Mouse (Mus musculus): ENCODE measurements around the gene Tkt. TPM values are rescaled to one million over a fixed set of nuclear protein-coding genes. Genes with fewer than 3 reads are reported as not detected.

The Tkt gene
- polyA plus RNA-seq, 1 experiment from 2014 or later = 91.9 TPM

DNA sequence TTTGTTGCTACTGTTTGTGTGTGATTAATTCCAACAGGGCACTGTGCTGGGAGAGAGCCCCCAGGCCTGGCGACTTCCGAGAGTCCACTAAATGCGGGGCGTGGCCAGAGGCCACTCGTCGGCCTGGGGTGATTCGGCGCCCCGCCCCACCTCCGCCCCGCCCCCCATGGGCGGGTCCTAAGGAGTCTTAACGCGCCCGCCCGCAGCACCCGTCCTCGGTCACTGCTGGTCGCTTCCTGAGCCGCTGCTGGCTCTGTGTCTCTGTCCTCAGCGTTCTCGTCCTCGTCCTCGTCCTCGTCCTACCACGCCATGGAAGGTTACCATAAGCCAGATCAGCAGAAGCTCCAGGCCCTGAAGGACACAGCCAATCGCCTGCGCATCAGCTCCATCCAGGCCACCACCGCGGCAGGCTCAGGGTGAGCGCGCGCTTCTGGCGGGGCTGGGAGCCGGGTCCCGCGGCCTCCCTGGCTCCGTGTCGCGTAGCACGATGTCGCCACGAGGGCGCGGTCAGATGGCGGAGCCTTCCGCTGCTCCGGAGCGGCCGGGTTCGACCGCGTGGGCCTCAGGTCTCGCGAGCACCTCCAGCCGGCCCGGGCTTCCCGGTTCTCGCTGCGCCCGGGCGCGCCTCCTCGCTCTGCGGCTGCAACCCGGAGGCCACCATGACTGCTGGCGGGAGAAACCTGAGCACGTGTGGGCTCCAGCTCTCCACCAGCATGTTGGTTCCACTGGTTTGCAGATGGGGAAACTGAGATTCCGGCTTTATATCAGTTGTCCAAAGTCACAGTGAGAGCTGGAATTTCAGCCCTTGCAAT lies 1.0 kb downstream of the Tkt start:
- Histone ChIP-seq H3K4me1 (ENCODE audit: control insufficient read depth, insufficient read depth, low read length) (peaks cover 25% of the 10 kb centered on the region), H3K4me3 (ENCODE audit: low read depth, low read length) (peak overlapping the region; percentile 75), H3K27me3 (replicated peaks; ENCODE audit: control insufficient read depth, insufficient read depth, low read length) (no peaks in the 10 kb centered on the region), H3K4me2 (ENCODE audit: low read depth, low read length) (peak overlapping the region; percentile 92), H3K36me3 (ENCODE audit: control insufficient read depth, insufficient read depth, low read length) (no peaks in the 10 kb centered on the region), H3K9me3 (ENCODE audit: control insufficient read depth, low read length) (no peaks in the 10 kb centered on the region), H3K9ac (ENCODE audit: low read depth, low read length) (peak overlapping the region; percentile 88), H3K27ac (replicated peaks; ENCODE audit: low read depth, low read length) (peak overlapping the region; percentile 90)
- DNase-seq (ENCODE audit: low spot score) (peak; percentile 98), ATAC-seq (ENCODE audit: low read depth) (peak; percentile 95)
- under 1% methylated on average over 40 of the region's 69 CpGs for WGBS

- Histone ChIP-seq H3K4me3 (ENCODE audit: low read depth, low read length) (peak overlapping the region; percentile 75), H3K4me2 (ENCODE audit: low read depth, low read length) (peak overlapping the region; percentile 92), H3K27ac (replicated peaks; ENCODE audit: low read depth, low read length) (peak overlapping the region; percentile 90), H3K27me3 (replicated peaks; ENCODE audit: control insufficient read depth, insufficient read depth, low read length) (no peaks in the 10 kb centered on the region), H3K9me3 (ENCODE audit: control insufficient read depth, low read length) (no peaks in the 10 kb centered on the region), H3K4me1 (ENCODE audit: control insufficient read depth, insufficient read depth, low read length) (peaks cover 25% of the 10 kb centered on the region), H3K9ac (ENCODE audit: low read depth, low read length) (peak overlapping the region; percentile 88), H3K36me3 (ENCODE audit: control insufficient read depth, insufficient read depth, low read length) (peaks cover 2% of the 10 kb centered on the region; the same call in 1 of the 2 replicates)
- ATAC-seq (ENCODE audit: low read depth) (peak; percentile 1; the same call in 1 of the 2 replicates), DNase-seq (ENCODE audit: low spot score) (peak; percentile 33)
- WGBS = 0% methylated on average over 10 of the region's 10 CpGs
Measured at GRCm38 (mm10) chr14:30549777-30550149, 1.6 kb downstream of the Tkt start.

DNA sequence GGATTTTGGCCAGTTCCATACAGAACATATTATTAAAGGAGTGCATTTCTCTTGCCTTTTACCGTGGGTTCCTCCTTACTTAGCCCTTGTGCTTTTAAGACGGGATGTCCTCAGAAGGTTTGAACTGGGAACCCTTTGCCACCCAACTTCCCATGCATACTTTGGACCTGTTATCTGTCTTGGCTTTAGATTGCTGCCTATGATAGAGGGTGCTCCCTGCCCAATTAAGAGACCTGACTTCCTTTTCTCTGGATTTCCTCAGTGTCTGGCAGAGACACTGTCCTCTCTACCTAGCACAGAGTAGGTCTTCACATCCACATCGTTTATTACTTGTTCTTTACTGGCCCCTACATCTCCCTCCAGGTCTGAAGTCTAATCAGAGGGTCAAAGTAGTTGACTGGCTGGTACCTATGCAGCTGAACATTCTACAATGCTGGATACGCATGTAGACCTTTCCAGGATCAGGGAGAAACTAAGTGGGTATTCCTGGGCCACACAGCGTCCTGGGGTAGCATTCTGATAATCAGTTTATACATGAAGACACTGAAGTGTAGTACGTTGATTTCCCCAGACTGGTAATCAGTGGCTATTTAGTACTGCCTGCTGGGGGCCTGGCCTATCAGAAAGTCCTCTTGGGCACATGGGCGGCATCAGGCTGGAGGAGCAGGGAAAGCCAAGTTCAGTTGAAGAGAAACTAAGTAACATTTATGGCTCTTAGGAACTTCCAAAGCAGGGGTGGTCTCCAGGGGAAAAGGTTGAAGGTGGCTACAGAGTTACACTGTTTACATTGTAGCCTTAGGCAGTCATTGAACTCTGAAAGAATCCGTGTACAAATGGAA lies 2.3 kb downstream of the Tkt start:
- no peak for ATAC-seq (ENCODE audit: low read depth)
- no peak for DNase-seq (ENCODE audit: low spot score)
- H3K4me3 ChIP-seq (ENCODE audit: low read depth, low read length) = peak overlapping the region; percentile 75
- H3K36me3 ChIP-seq (ENCODE audit: control insufficient read depth, insufficient read depth, low read length) = peaks cover 6% of the 10 kb centered on the region; the same call in 1 of the 2 replicates
- H3K4me1 ChIP-seq (ENCODE audit: control insufficient read depth, insufficient read depth, low read length) = peaks cover 25% of the 10 kb centered on the region
- peak overlapping the region; percentile 90; the same call in 1 of the 2 replicates for H3K27ac ChIP-seq (replicated peaks; ENCODE audit: low read depth, low read length)
- H3K9ac ChIP-seq (ENCODE audit: low read depth, low read length) = peak overlapping the region; percentile 88
- no peaks in the 10 kb centered on the region for H3K27me3 ChIP-seq (replicated peaks; ENCODE audit: control insufficient read depth, insufficient read depth, low read length)
- no peaks in the 10 kb centered on the region for H3K9me3 ChIP-seq (ENCODE audit: control insufficient read depth, low read length)
- WGBS = 32% methylated on average over 8 of the region's 8 CpGs
- H3K4me2 ChIP-seq (ENCODE audit: low read depth, low read length) = peak overlapping the region; percentile 92

DNA sequence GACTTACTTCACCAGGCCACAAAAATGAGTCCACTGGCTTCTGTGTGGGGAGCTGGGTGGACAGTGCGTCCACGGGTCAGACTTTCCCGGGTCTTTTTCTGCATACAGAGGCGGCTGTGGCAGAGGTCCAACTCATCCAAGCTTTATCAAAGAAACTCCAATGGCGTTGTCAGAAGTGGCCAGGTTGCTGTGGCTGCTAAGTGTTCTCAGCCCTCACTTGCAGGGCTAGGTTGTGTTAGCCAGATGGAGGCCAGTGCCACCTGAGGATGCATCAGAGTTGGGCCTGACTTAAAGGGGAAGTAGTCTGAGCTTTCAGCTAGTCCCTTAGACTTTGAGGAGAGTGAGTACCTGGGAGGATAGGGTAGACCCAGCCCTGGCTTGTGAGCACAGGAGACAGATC lies 3.4 kb downstream of the Tkt start:
- no peak overlapping the region for H3K27ac ChIP-seq (replicated peaks; ENCODE audit: low read depth, low read length)

DNA sequence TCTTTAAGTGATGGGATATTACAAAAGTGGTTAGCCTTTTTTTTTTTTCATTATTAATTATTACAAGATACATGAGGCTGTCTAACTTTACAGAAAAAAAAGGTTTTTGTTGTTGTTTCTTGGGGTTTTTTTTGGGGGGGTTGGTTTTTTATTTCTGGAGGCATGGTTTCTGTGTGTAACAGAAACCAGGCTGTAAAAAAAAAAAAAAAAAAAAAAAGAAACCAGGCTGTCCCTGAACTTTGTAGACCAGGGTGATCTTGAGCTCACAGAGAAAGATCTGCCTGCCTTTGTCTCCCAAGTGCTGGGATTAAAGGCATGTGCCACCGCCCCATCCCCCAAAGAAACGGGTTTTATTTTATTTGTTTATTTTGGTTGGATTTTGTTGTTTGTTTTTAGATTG lies 3.8 kb downstream of the Tkt start:
- no peak for DNase-seq (ENCODE audit: low spot score)
- H3K36me3 ChIP-seq (ENCODE audit: control insufficient read depth, insufficient read depth, low read length) = peaks cover 21% of the 10 kb centered on the region
- WGBS = 91% methylated on average over 2 of the region's 2 CpGs
- no peak overlapping the region for H3K27ac ChIP-seq (replicated peaks; ENCODE audit: low read depth, low read length)
- H3K9me3 ChIP-seq (ENCODE audit: control insufficient read depth, low read length) = no peaks in the 10 kb centered on the region
- no peak for ATAC-seq (ENCODE audit: low read depth)
- no peak overlapping the region for H3K9ac ChIP-seq (ENCODE audit: low read depth, low read length)
- H3K27me3 ChIP-seq (replicated peaks; ENCODE audit: control insufficient read depth, insufficient read depth, low read length) = no peaks in the 10 kb centered on the region
- H3K4me2 ChIP-seq (ENCODE audit: low read depth, low read length) = no peak overlapping the region
- H3K4me1 ChIP-seq (ENCODE audit: control insufficient read depth, insufficient read depth, low read length) = peaks cover 25% of the 10 kb centered on the region
- H3K4me3 ChIP-seq (ENCODE audit: low read depth, low read length) = no peak overlapping the region

More for the DNA sequence above, 3.4 kb downstream of the Tkt start:
- H3K27me3 ChIP-seq (replicated peaks; ENCODE audit: control insufficient read depth, insufficient read depth, low read length) = no peaks in the 10 kb centered on the region
- no peaks in the 10 kb centered on the region for H3K9me3 ChIP-seq (ENCODE audit: control insufficient read depth, low read length)
- H3K9ac ChIP-seq (ENCODE audit: low read depth, low read length) = no peak overlapping the region
- H3K36me3 ChIP-seq (ENCODE audit: control insufficient read depth, insufficient read depth, low read length) = peaks cover 17% of the 10 kb centered on the region
- peaks cover 25% of the 10 kb centered on the region for H3K4me1 ChIP-seq (ENCODE audit: control insufficient read depth, insufficient read depth, low read length)
- 79% methylated on average over 5 of the region's 5 CpGs for WGBS
- H3K4me2 ChIP-seq (ENCODE audit: low read depth, low read length) = peak overlapping the region; percentile 92
- peak overlapping the region; percentile 75; the same call in 1 of the 2 replicates for H3K4me3 ChIP-seq (ENCODE audit: low read depth, low read length)
- no peak for DNase-seq (ENCODE audit: low spot score)
- no peak for ATAC-seq (ENCODE audit: low read depth)

- Histone ChIP-seq H3K4me3 (ENCODE audit: low read depth, low read length) (no peak overlapping the region), H3K9ac (ENCODE audit: low read depth, low read length) (no peak overlapping the region), H3K27ac (replicated peaks; ENCODE audit: low read depth, low read length) (no peak overlapping the region), H3K36me3 (ENCODE audit: control insufficient read depth, insufficient read depth, low read length) (peaks cover 25% of the 10 kb centered on the region), H3K4me2 (ENCODE audit: low read depth, low read length) (no peak overlapping the region), H3K27me3 (replicated peaks; ENCODE audit: control insufficient read depth, insufficient read depth, low read length) (no peaks in the 10 kb centered on the region), H3K9me3 (ENCODE audit: control insufficient read depth, low read length) (no peaks in the 10 kb centered on the region), H3K4me1 (ENCODE audit: control insufficient read depth, insufficient read depth, low read length) (peaks cover 21% of the 10 kb centered on the region)
- DNase-seq (ENCODE audit: low spot score) (no peak), ATAC-seq (ENCODE audit: low read depth) (no peak)
- WGBS = 87% methylated on average over 4 of the region's 4 CpGs
Measured at GRCm38 (mm10) chr14:30553185-30553584, 5.0 kb downstream of the Tkt start.

DNA sequence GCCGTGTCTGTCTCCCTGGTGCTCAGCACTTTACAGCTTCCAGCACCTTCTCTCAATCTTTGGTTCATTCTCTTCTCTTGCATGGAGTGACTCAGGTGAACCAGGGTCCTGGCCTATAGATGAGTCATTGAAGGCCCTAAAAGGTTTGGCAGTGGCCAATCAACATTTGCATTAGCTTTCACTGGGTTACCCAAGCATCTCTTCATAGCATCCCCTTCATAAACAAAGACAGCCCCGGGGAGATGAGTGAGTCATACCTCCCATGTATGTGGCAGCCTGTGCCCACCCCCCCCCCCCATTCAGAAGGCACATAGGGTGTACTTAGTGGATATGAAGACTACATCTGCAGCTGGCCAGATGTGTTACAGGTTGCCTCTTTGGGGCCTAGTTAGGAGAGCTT lies 8.5 kb downstream of the Tkt start:
- Histone ChIP-seq H3K36me3 (ENCODE audit: control insufficient read depth, insufficient read depth, low read length) (peaks cover 60% of the 10 kb centered on the region), H3K9ac (ENCODE audit: low read depth, low read length) (no peak overlapping the region), H3K4me1 (ENCODE audit: control insufficient read depth, insufficient read depth, low read length) (peaks cover under 1% of the 10 kb centered on the region; the same call in 1 of the 2 replicates), H3K9me3 (ENCODE audit: control insufficient read depth, low read length) (no peaks in the 10 kb centered on the region), H3K4me2 (ENCODE audit: low read depth, low read length) (no peak overlapping the region), H3K27me3 (replicated peaks; ENCODE audit: control insufficient read depth, insufficient read depth, low read length) (no peaks in the 10 kb centered on the region), H3K4me3 (ENCODE audit: low read depth, low read length) (no peak overlapping the region), H3K27ac (replicated peaks; ENCODE audit: low read depth, low read length) (no peak overlapping the region)
- ATAC-seq (ENCODE audit: low read depth) = no peak
- WGBS = 90% methylated on average over 2 of the region's 2 CpGs
- no peak for DNase-seq (ENCODE audit: low spot score)

DNA sequence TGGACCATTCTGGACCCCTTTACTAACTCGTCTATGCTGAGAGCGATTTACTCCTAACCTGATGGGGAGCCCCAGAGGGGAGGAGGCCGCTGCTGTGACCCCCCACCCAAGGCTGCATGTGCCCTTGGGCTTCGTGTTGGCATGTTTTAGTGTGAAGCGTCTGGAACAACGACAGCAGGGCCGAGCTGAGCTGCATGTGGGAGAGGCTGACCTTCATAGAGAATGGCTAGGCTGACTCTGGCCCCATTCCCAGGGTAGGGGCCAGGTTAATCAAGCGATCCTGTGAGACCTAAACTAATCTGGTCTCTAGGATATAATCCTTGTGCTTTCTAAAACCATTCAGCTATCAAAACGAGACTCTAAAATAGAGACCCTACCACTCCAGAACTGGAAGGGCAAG lies 9.6 kb downstream of the Tkt start:
- Histone ChIP-seq H3K9ac (ENCODE audit: low read depth, low read length) (no peak overlapping the region), H3K4me1 (ENCODE audit: control insufficient read depth, insufficient read depth, low read length) (no peaks in the 10 kb centered on the region), H3K9me3 (ENCODE audit: control insufficient read depth, low read length) (no peaks in the 10 kb centered on the region), H3K27ac (replicated peaks; ENCODE audit: low read depth, low read length) (0 out of 2 replicates have a peak overlapping the region, but pooled peaks have one; percentile 17), H3K36me3 (ENCODE audit: control insufficient read depth, insufficient read depth, low read length) (peaks cover 63% of the 10 kb centered on the region), H3K4me3 (ENCODE audit: low read depth, low read length) (no peak overlapping the region), H3K27me3 (replicated peaks; ENCODE audit: control insufficient read depth, insufficient read depth, low read length) (no peaks in the 10 kb centered on the region), H3K4me2 (ENCODE audit: low read depth, low read length) (no peak overlapping the region)
- ATAC-seq (ENCODE audit: low read depth) = no peak
- peak; percentile 29 for DNase-seq (ENCODE audit: low spot score)
- WGBS = 72% methylated on average over 9 of the region's 9 CpGs

All from embryonic facial prominence, embryonic 14.5 days (tissue).